Mouse (Mus musculus): ENCODE measurements around the gene Tfpi. TPM values are rescaled to one million over a fixed set of nuclear protein-coding genes. Genes with fewer than 3 reads are reported as not detected.

The Tfpi gene
- polyA plus RNA-seq (2014; fragmentation: Nextera tagmentation; extraction: Ambion mirVana), result 20.4 and 25.4 TPM in 2 replicates

DNA sequence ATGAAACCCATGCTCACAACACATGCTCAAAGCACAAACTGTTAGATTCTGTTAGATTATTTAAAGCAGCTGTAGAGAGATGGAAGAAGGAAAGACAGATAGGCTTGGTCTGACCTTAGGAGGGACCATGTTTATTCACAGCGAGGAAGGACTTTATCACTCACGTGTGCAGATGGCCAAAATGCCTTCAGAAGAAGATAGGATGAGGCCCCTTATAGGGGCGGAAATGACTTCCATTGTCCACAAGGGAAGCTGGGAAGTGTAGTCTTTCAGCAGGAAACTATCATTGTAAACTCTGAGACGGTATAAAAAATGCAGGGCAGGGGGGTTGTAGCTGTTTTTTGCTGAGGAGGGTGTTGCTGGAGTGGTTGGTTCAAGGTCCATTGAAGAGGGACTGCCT lies at the start of gene Tfpi:
TSS of gene Tfpi (minus strand) at position 199 of the 400 bp plus-strand sequence.
- H3K9ac ChIP-seq (ENCODE audit: low read length), result no peak within 1 kb of the TSS
- H3K36me3 ChIP-seq (ENCODE audit: control insufficient read depth, insufficient read depth, low read length), result no peaks in the 10 kb centered on the region
- no peak within 1 kb of the TSS for H3K4me2 ChIP-seq
- H3K27ac ChIP-seq (ENCODE audit: low read depth, low read length), result no peak within 1 kb of the TSS
- DNase-seq (ENCODE audit: low spot score, missing footprints), result no peak
- no peak within 1 kb of the TSS for H3K4me3 ChIP-seq (ENCODE audit: low read depth, low read length)
- WGBS, result 66% methylated on average over 4 of the region's 4 CpGs
- no peak for ATAC-seq (ENCODE audit: low FRiP score)
- H3K27me3 ChIP-seq (ENCODE audit: control insufficient read depth, insufficient read depth, low read length), result no peaks in the 10 kb centered on the region
- no peaks in the 10 kb centered on the region for H3K9me3 ChIP-seq (ENCODE audit: control insufficient read depth, low read length)
- H3K4me1 ChIP-seq (ENCODE audit: control insufficient read depth, insufficient read depth, low read length), result no peaks in the 10 kb centered on the region

DNA sequence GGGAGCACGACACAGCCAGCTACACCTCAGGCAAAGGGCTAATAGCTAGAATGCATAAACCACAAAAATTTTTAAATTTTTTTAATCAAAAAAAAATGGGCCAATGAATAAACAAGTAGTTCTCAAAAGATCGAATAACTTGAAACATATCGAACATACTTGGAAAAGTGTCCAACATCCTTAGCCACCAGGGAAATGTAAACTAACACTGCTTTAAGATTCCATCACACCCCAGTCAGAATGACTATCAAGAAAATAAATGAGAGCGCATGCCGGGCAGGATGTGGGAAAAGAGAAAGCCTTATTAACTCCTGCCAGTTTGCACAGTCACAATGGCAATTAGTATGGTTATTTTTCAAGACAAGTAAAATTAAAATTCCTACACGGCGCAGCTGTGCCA lies 49.6 kb upstream of the Tfpi start:
- Histone ChIP-seq H3K4me3 (ENCODE audit: low read depth, low read length) (no peak overlapping the region), H3K27ac (ENCODE audit: low read depth, low read length) (no peak overlapping the region), H3K27me3 (ENCODE audit: control insufficient read depth, insufficient read depth, low read length) (no peaks in the 10 kb centered on the region), H3K4me1 (ENCODE audit: control insufficient read depth, insufficient read depth, low read length) (no peaks in the 10 kb centered on the region), H3K4me2 (no peak overlapping the region), H3K9me3 (ENCODE audit: control insufficient read depth, low read length) (no peaks in the 10 kb centered on the region), H3K9ac (ENCODE audit: low read length) (no peak overlapping the region), H3K36me3 (ENCODE audit: control insufficient read depth, insufficient read depth, low read length) (no peaks in the 10 kb centered on the region)
- DNase-seq (ENCODE audit: low spot score, missing footprints), result no peak
- WGBS, result 87% methylated on average over 7 of the region's 7 CpGs
- ATAC-seq (ENCODE audit: low FRiP score), result no peak

DNA sequence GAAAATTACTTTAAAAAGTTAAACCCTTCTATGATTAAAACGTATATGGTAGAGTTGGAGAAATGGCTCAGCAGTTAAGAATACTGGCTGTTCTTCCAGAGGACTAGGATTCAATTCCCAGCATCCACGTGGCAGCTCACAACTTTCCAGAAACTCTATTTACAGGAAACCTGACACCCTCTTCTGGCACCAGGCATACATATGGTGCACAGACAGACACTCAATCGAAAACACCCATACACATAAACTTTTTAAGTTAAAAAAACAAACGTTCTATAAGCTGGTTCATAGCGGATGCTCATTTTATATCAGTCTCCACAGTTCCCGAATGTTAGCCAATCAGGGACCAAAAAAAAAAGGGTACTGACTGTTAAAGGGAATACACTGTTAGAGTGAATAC lies 49.2 kb upstream of the Tfpi start:
- no peak for ATAC-seq (ENCODE audit: low FRiP score)
- no peak overlapping the region for H3K27ac ChIP-seq (ENCODE audit: low read depth, low read length)
- H3K4me1 ChIP-seq (ENCODE audit: control insufficient read depth, insufficient read depth, low read length), result no peaks in the 10 kb centered on the region
- no peak overlapping the region for H3K4me2 ChIP-seq
- no peak overlapping the region for H3K9ac ChIP-seq (ENCODE audit: low read length)
- no peak overlapping the region for H3K4me3 ChIP-seq (ENCODE audit: low read depth, low read length)
- no peak for DNase-seq (ENCODE audit: low spot score, missing footprints)
- H3K9me3 ChIP-seq (ENCODE audit: control insufficient read depth, low read length), result no peaks in the 10 kb centered on the region
- 70% methylated on average over 6 of the region's 6 CpGs for WGBS
- no peaks in the 10 kb centered on the region for H3K27me3 ChIP-seq (ENCODE audit: control insufficient read depth, insufficient read depth, low read length)
- H3K36me3 ChIP-seq (ENCODE audit: control insufficient read depth, insufficient read depth, low read length), result no peaks in the 10 kb centered on the region

DNA sequence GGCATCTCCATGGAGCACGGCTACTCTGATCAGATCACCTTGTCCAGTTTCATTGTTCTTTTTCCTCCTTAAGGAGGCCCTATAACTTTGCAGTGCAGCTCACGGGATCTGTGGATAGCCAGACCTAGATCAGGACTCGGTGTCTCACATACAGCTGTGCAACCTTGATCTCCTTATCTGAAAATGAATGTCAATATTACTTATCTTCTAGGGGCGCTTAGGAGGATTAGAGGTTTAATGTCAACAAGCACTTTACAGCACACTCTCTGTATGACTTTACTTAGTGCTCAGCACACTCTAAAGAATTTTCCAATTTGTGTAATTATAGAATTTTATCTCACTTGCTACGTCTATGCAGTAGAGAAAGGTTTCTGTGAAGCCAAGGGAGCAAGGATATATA lies 48.5 kb upstream of the Tfpi start:
- Histone ChIP-seq H3K27ac (ENCODE audit: low read depth, low read length) (no peak overlapping the region), H3K4me1 (ENCODE audit: control insufficient read depth, insufficient read depth, low read length) (no peaks in the 10 kb centered on the region), H3K36me3 (ENCODE audit: control insufficient read depth, insufficient read depth, low read length) (no peaks in the 10 kb centered on the region), H3K4me3 (ENCODE audit: low read depth, low read length) (no peak overlapping the region), H3K9me3 (ENCODE audit: control insufficient read depth, low read length) (no peaks in the 10 kb centered on the region), H3K27me3 (ENCODE audit: control insufficient read depth, insufficient read depth, low read length) (no peaks in the 10 kb centered on the region), H3K4me2 (no peak overlapping the region), H3K9ac (ENCODE audit: low read length) (no peak overlapping the region)
- WGBS, result 89% methylated on average over 5 of the region's 5 CpGs
- DNase-seq (ENCODE audit: low spot score, missing footprints) (no peak), ATAC-seq (ENCODE audit: low FRiP score) (no peak)

DNA sequence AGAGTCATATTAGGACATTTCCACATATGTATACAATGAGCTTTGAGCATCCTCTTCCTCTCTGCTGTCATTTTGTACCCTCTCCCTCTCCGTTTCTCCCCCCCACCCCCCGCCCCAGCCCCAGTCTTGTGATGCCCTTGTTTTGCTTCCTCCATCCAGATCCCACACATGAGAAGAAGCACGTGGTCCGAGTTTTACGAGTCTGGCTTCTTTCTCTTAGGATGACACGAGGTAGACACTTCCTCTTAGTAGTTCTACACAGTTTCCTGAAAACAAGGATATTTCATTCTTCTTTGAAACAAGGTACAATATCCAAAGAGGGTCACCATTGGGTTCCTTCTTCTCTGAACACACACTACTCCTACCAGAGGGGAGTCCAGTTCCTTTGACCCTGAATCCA lies 47.4 kb upstream of the Tfpi start:
- DNase-seq (ENCODE audit: low spot score, missing footprints) (no peak), ATAC-seq (ENCODE audit: low FRiP score) (no peak)
- H3K27ac ChIP-seq (ENCODE audit: low read depth, low read length), result no peak overlapping the region
- no peak overlapping the region for H3K4me3 ChIP-seq (ENCODE audit: low read depth, low read length)
- H3K36me3 ChIP-seq (ENCODE audit: control insufficient read depth, insufficient read depth, low read length), result no peaks in the 10 kb centered on the region
- H3K9me3 ChIP-seq (ENCODE audit: control insufficient read depth, low read length), result no peaks in the 10 kb centered on the region
- H3K4me2 ChIP-seq, result no peak overlapping the region
- no peak overlapping the region for H3K9ac ChIP-seq (ENCODE audit: low read length)
- 86% methylated on average over 6 of the region's 6 CpGs for WGBS
- H3K4me1 ChIP-seq (ENCODE audit: control insufficient read depth, insufficient read depth, low read length), result no peaks in the 10 kb centered on the region
- H3K27me3 ChIP-seq (ENCODE audit: control insufficient read depth, insufficient read depth, low read length), result no peaks in the 10 kb centered on the region

DNA sequence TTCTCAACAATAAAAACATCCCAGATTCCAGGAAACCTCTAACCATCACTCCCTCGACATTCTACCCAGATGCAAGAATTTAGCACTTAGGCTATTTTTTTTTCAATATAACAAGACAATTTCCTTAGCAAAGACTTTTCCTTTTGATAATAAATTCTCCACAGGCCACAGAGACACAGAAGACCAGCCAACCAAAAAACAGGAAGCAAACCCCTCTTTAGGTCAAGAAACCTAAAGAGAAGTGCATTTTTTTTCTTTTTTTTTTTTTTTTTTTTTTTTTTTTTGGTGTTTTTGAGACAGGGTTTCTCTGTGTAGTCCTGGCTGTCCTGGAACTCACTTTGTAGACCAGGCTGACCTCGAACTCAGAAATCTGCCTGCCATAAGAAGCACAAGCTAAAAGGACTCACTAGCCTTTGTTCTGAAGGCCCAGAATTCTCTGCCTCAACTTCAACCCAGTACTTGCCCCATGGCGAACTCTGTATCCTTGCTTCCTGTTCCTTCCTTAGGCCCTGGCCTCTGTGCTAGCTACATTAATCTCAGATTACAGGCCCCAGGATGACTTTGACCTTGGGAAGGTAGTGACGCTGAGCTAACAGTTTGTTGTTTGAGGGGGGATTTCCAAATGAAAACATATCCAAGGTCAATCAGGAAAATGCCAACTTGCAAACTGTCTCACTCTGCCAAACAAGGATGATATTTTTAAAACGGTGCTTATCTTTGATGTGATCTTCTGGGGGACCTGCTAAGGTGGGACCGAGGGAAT lies 46.7 kb upstream of the Tfpi start:
- no peaks in the 10 kb centered on the region for H3K4me1 ChIP-seq (ENCODE audit: control insufficient read depth, insufficient read depth, low read length)
- 85% methylated on average over 6 of the region's 6 CpGs for WGBS
- no peak overlapping the region for H3K27ac ChIP-seq (ENCODE audit: low read depth, low read length)
- no peaks in the 10 kb centered on the region for H3K36me3 ChIP-seq (ENCODE audit: control insufficient read depth, insufficient read depth, low read length)
- H3K9ac ChIP-seq (ENCODE audit: low read length), result no peak overlapping the region
- no peak overlapping the region for H3K4me3 ChIP-seq (ENCODE audit: low read depth, low read length)
- H3K9me3 ChIP-seq (ENCODE audit: control insufficient read depth, low read length), result no peaks in the 10 kb centered on the region
- no peak for ATAC-seq (ENCODE audit: low FRiP score)
- no peak for DNase-seq (ENCODE audit: low spot score, missing footprints)
- no peaks in the 10 kb centered on the region for H3K27me3 ChIP-seq (ENCODE audit: control insufficient read depth, insufficient read depth, low read length)
- no peak overlapping the region for H3K4me2 ChIP-seq

DNA sequence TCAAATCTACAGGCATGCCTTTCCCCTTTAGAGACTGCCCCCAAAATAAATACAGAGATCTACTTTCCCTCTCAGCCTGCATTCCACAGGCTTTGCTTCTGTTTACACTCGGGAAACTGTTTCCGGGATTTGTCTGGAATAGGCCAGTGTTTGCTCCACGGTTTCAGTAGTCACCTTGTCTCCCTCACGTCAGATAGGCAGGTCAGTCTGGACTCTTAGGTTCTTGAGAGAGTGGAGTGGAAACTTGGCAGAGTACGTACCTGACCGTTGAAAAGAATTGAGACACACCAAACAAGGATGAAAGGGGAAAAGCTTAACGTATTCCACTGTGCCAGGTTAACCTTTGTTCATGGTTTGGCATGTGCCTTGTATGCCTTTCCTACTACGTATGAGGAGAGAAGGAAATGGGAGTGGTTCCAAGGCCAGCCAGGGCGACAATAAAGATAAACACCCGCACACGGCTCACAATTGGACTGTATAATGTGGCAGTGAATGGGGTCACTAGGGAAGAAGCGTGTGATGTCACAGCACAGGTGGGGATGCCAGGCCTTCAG lies 43.0 kb upstream of the Tfpi start:
- H3K9me3 ChIP-seq (ENCODE audit: control insufficient read depth, low read length), result no peaks in the 10 kb centered on the region
- 79% methylated on average over 12 of the region's 12 CpGs for WGBS
- no peak overlapping the region for H3K4me3 ChIP-seq (ENCODE audit: low read depth, low read length)
- no peaks in the 10 kb centered on the region for H3K27me3 ChIP-seq (ENCODE audit: control insufficient read depth, insufficient read depth, low read length)
- ATAC-seq (ENCODE audit: low FRiP score) (no peak), DNase-seq (ENCODE audit: low spot score, missing footprints) (no peak)
- no peaks in the 10 kb centered on the region for H3K36me3 ChIP-seq (ENCODE audit: control insufficient read depth, insufficient read depth, low read length)
- H3K27ac ChIP-seq (ENCODE audit: low read depth, low read length), result no peak overlapping the region
- no peaks in the 10 kb centered on the region for H3K4me1 ChIP-seq (ENCODE audit: control insufficient read depth, insufficient read depth, low read length)
- no peak overlapping the region for H3K9ac ChIP-seq (ENCODE audit: low read length)
- H3K4me2 ChIP-seq, result no peak overlapping the region

DNA sequence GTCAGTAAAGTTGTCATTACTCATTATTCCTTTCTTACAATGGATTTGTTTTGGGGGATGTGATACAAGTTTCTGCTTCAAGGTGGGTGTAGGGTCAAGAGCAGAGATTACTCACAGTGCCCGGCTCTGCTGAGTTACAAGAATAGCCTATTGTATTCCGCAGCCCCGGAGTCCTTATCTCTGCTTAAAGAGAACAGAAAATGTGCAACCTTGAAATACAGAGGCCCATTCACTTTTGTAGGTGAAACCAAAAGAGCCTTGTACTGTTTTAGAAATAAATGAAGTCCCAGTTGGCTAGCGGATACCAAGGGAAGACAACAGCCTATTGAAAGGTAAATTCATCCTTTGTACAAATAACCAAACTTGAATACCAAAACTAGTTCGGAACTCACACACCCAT lies 42.2 kb upstream of the Tfpi start:
- no peaks in the 10 kb centered on the region for H3K27me3 ChIP-seq (ENCODE audit: control insufficient read depth, insufficient read depth, low read length)
- H3K36me3 ChIP-seq (ENCODE audit: control insufficient read depth, insufficient read depth, low read length), result no peaks in the 10 kb centered on the region
- DNase-seq (ENCODE audit: low spot score, missing footprints) (no peak), ATAC-seq (ENCODE audit: low FRiP score) (no peak)
- H3K9ac ChIP-seq (ENCODE audit: low read length), result no peak overlapping the region
- H3K4me3 ChIP-seq (ENCODE audit: low read depth, low read length), result no peak overlapping the region
- 66% methylated on average over 5 of the region's 5 CpGs for WGBS
- no peaks in the 10 kb centered on the region for H3K9me3 ChIP-seq (ENCODE audit: control insufficient read depth, low read length)
- H3K27ac ChIP-seq (ENCODE audit: low read depth, low read length), result no peak overlapping the region
- no peaks in the 10 kb centered on the region for H3K4me1 ChIP-seq (ENCODE audit: control insufficient read depth, insufficient read depth, low read length)
- H3K4me2 ChIP-seq, result no peak overlapping the region

DNA sequence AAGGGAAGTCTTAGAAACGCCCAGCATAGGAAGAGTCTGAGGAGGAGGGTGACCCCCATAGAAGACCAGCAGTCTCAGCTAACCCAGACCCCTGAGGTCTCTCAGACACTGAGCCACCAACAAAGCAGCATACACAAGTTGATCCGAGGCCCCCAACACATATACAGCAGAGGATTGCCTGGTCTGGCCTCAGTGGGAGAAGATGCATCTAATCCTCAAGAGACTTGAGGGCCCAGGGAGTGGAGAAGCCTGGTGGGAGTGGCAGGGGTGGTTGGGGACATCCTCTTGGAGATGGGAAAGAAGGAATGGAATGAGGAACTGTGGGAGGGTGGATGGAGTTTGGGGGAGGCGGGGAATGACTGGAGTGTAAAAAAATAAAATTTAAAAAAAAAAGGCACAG lies 36.7 kb upstream of the Tfpi start:
- no peak for DNase-seq (ENCODE audit: low spot score, missing footprints)
- WGBS, result 91% methylated on average over 3 of the region's 3 CpGs
- Histone ChIP-seq H3K4me3 (ENCODE audit: low read depth, low read length) (no peak overlapping the region), H3K36me3 (ENCODE audit: control insufficient read depth, insufficient read depth, low read length) (no peaks in the 10 kb centered on the region), H3K9ac (ENCODE audit: low read length) (no peak overlapping the region), H3K4me1 (ENCODE audit: control insufficient read depth, insufficient read depth, low read length) (no peaks in the 10 kb centered on the region), H3K4me2 (no peak overlapping the region), H3K27me3 (ENCODE audit: control insufficient read depth, insufficient read depth, low read length) (no peaks in the 10 kb centered on the region), H3K27ac (ENCODE audit: low read depth, low read length) (no peak overlapping the region), H3K9me3 (ENCODE audit: control insufficient read depth, low read length) (no peaks in the 10 kb centered on the region)
- no peak for ATAC-seq (ENCODE audit: low FRiP score)

All from midbrain, embryonic 11.5 days (tissue).